ENCODE assay signal across 12 mouse cellular contexts in the genomic region with DNA sequence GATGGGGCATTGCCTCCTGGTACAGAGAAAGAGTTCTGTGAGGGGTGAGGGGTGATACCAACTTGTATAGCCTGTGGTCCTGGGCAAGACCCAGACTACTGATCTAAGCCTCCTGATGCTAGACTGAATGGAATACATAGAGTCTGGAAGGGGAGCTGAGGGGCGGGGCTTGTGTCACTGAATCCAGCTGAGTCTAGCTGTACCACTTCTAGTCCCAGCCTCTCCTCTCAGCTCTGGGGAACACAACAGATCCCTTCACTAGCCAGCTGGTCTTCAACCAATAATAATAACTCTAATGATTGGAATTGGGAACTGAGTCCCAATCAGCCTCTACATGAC. TPM values are rescaled to one million over a fixed set of nuclear protein-coding genes. Genes with fewer than 3 reads are reported as not detected.
A peak's percentile ranks its signal among the peaks of the same experiment; 100 is the strongest.
DNase-seq lines count a peak whose midpoint lies in the region; ATAC-seq and TF ChIP-seq lines count a peak whose summit lies in the region.
"Had no signal": no experiment of that assay in that cellular context is flagged by ENCODE, and none has a peak within 500 bp of the region (broad histone marks: within the 10 kb centered on the region; RNA-seq: fewer than 3 reads in every experiment).

No protein-coding gene starts in this region.

- no peaks in the 10 kb centered on the region for H3K9me3 ChIP-seq in heart, embryonic 12.5 days (replicated peaks)
- H3K9me3 ChIP-seq in E14TG2a.4 (ENCODE audit: low read length), result no peaks in the 10 kb centered on the region
- no peaks in the 10 kb centered on the region for H3K9me3 ChIP-seq in hindbrain, embryonic 11.5 days (ENCODE audit: control insufficient read depth, low read length)
- H3K9me3 ChIP-seq in midbrain, embryonic 10.5 days (replicated peaks), result no peaks in the 10 kb centered on the region

- TF ChIP-seq POLR2A in thymus, adult 2 months (IDR thresholded peaks at IDR 0.05; ENCODE audit: control insufficient read depth, extremely low read depth, insufficient read depth, low read length, poor library complexity), result no peak

- 0 out of 2 replicates have a peak overlapping the region, but pooled peaks have one; percentile 62 for H3K9ac ChIP-seq in heart, embryonic 12.5 days
- H3K9ac ChIP-seq in hindbrain, embryonic 11.5 days (ENCODE audit: low read depth, low read length), result no peak overlapping the region

- no peak for TF ChIP-seq CTCF in E14TG2a.4 (conservative IDR thresholded peaks at IDR 0.05; ENCODE audit: low read length)
- no peak for TF ChIP-seq CTCF in thymus, adult 2 months (IDR thresholded peaks at IDR 0.05; ENCODE audit: borderline replicate concordance, control insufficient read depth, extremely low read depth, insufficient read depth, low read length, poor library complexity)

- no peak for ATAC-seq in heart, embryonic 12.5 days (ENCODE audit: insufficient number of reproducible peaks, low FRiP score)
- no peak for ATAC-seq in hindbrain, embryonic 11.5 days (ENCODE audit: low FRiP score)

- DNase-seq in heart, postnatal 25 days (ENCODE audit: low spot score), result no peak
- DNase-seq in hindbrain, embryonic 11.5 days (ENCODE audit: low spot score), result no peak
- DNase-seq in midbrain, embryonic 10.5 days (ENCODE audit: low spot score), result no peak
- DNase-seq in thymus, adult 2 months, result no peak
- no peak for DNase-seq in urinary bladder, postnatal 25 days (ENCODE audit: low spot score)
- no peak for DNase-seq in kidney, adult 9 months

- peak overlapping the region; percentile 94 for H3K4me2 ChIP-seq in heart, embryonic 12.5 days
- peak overlapping the region; percentile 96; the same call in 1 of the 2 replicates for H3K4me2 ChIP-seq in hindbrain, embryonic 11.5 days (replicated peaks; ENCODE audit: low read depth, low read length)

- no peaks in the 10 kb centered on the region for H3K36me3 ChIP-seq in heart, embryonic 12.5 days
- no peaks in the 10 kb centered on the region for H3K36me3 ChIP-seq in E14TG2a.4 (ENCODE audit: insufficient read depth, low read length)
- no peaks in the 10 kb centered on the region for H3K36me3 ChIP-seq in hindbrain, embryonic 11.5 days (ENCODE audit: control insufficient read depth, insufficient read depth, low read length)
- H3K36me3 ChIP-seq in midbrain, embryonic 10.5 days, result peaks cover 5% of the 10 kb centered on the region; the same call in 1 of the 2 replicates
- H3K36me3 ChIP-seq in thymus, adult 2 months (ENCODE audit: control insufficient read depth, insufficient read depth, low read length), result no peaks in the 10 kb centered on the region

- H3K27me3 ChIP-seq in heart, embryonic 12.5 days (replicated peaks), result peaks cover 53% of the 10 kb centered on the region
- H3K27me3 ChIP-seq in E14TG2a.4 (ENCODE audit: insufficient read depth, low read length), result peaks cover 33% of the 10 kb centered on the region
- peaks cover 23% of the 10 kb centered on the region for H3K27me3 ChIP-seq in hindbrain, embryonic 11.5 days (ENCODE audit: control insufficient read depth, insufficient read depth, low read length)
- peaks cover 46% of the 10 kb centered on the region for H3K27me3 ChIP-seq in midbrain, embryonic 10.5 days (ENCODE audit: low read depth, poor library complexity, severe bottlenecking)
- peaks cover 15% of the 10 kb centered on the region; the same call in 1 of the 2 replicates for H3K27me3 ChIP-seq in thymus, adult 2 months (ENCODE audit: control insufficient read depth, insufficient read depth, low read length)

- H3K4me1 ChIP-seq in heart, embryonic 12.5 days (replicated peaks), result peaks cover 21% of the 10 kb centered on the region
- peaks cover 52% of the 10 kb centered on the region for H3K4me1 ChIP-seq in E14TG2a.4 (replicated peaks; ENCODE audit: low read depth, low read length)
- peaks cover 15% of the 10 kb centered on the region; the same call in 1 of the 2 replicates for H3K4me1 ChIP-seq in hindbrain, embryonic 11.5 days (replicated peaks; ENCODE audit: control insufficient read depth, insufficient read depth, low read length)
- peaks cover 46% of the 10 kb centered on the region for H3K4me1 ChIP-seq in midbrain, embryonic 10.5 days
- H3K4me1 ChIP-seq in thymus, adult 2 months (replicated peaks; ENCODE audit: control insufficient read depth, insufficient read depth, low read length), result peaks cover 4% of the 10 kb centered on the region

- WGBS in heart, embryonic 12.5 days, result 89% methylated on average over 1 of the region's 1 CpGs
- WGBS in hindbrain, embryonic 11.5 days, result 64% methylated on average over 1 of the region's 1 CpGs
- WGBS in midbrain, embryonic 10.5 days, result 89% methylated on average over 1 of the region's 1 CpGs
- 88% methylated on average over 1 of the region's 1 CpGs for WGBS in thymus, adult 2 months

- intact Hi-C loops in heart, postnatal 25 days (cut with DNase I), result loop anchor here (5.0 kb wide), 1 partner anchor 33 kb away; a partner anchor contains a TSS

- H3K27ac ChIP-seq in heart, embryonic 12.5 days (ENCODE audit: poor library complexity, severe bottlenecking), result no peak overlapping the region
- H3K27ac ChIP-seq in hindbrain, embryonic 11.5 days (ENCODE audit: low read depth, low read length), result no peak overlapping the region
- peak overlapping the region; percentile 83; the same call in 1 of the 2 replicates for H3K27ac ChIP-seq in midbrain, embryonic 10.5 days (replicated peaks)
- no peak overlapping the region for H3K27ac ChIP-seq in thymus, adult 2 months (ENCODE audit: control insufficient read depth, insufficient read depth, low read length)

- peak overlapping the region; percentile 59 for H3K4me3 ChIP-seq in heart, embryonic 12.5 days
- peak overlapping the region; percentile 91 for H3K4me3 ChIP-seq in E14TG2a.4 (replicated peaks; ENCODE audit: low read length)
- H3K4me3 ChIP-seq in hindbrain, embryonic 11.5 days (ENCODE audit: low read depth, low read length), result no peak overlapping the region; the same call in 1 of the 2 replicates
- H3K4me3 ChIP-seq in midbrain, embryonic 10.5 days, result peak overlapping the region; percentile 76
- H3K4me3 ChIP-seq in thymus, adult 2 months (ENCODE audit: control insufficient read depth, insufficient read depth, low read length), result no peak overlapping the region

RNA-seq across cellular contexts. Expression of a gene that starts 0.4 kb away (rescaled TPM):
- polyA plus RNA-seq in heart, embryonic 12.5 days (2016; fragmentation: Nextera tagmentation; extraction: Ambion mirVana), result not detected in 2 replicates
- not detected for total RNA-seq in heart, postnatal 25 days (2021)
- 0.06 and 0.19 TPM in 2 replicates for polyA plus RNA-seq in hindbrain, embryonic 11.5 days (2014; fragmentation: Nextera tagmentation; extraction: Ambion mirVana)
- 0.06 and 0.11 TPM in 2 replicates for polyA plus RNA-seq in midbrain, embryonic 10.5 days (2016; fragmentation: Nextera tagmentation; extraction: Ambion mirVana)
- polyA plus RNA-seq in thymus, adult 2 months (2012; rRNA removed), result 0.05 TPM in 1 of 2 replicates, not detected in the other
- polyA plus RNA-seq: erythroblast, embryonic 14.5 days had no signal

RNA-seq across cellular contexts. Expression of a gene that starts 23.4 kb away (rescaled TPM):
- polyA plus RNA-seq in heart, embryonic 12.5 days (2016; fragmentation: Nextera tagmentation; extraction: Ambion mirVana), result 2.7 and 3.0 TPM in 2 replicates
- 1 to 10 TPM; 2.2 to 2.4 TPM for total RNA-seq in heart, postnatal 25 days (2021)
- 11.7 and 12.4 TPM in 2 replicates for polyA plus RNA-seq in hindbrain, embryonic 11.5 days (2014; fragmentation: Nextera tagmentation; extraction: Ambion mirVana)
- polyA plus RNA-seq in midbrain, embryonic 10.5 days (2016; fragmentation: Nextera tagmentation; extraction: Ambion mirVana), result 18.5 and 20.1 TPM in 2 replicates
- polyA plus RNA-seq in thymus, adult 2 months (2012; rRNA removed), result 1.2 TPM in 2 replicates
- polyA plus RNA-seq: erythroblast, embryonic 14.5 days had no signal

RNA-seq across cellular contexts. Expression of a gene that starts 27.1 kb away (rescaled TPM):
- polyA plus RNA-seq in heart, embryonic 12.5 days (2016; fragmentation: Nextera tagmentation; extraction: Ambion mirVana), result not detected in 2 replicates
- total RNA-seq in heart, postnatal 25 days (2021), result not detected
- not detected in 2 replicates for polyA plus RNA-seq in hindbrain, embryonic 11.5 days (2014; fragmentation: Nextera tagmentation; extraction: Ambion mirVana)
- polyA plus RNA-seq in midbrain, embryonic 10.5 days (2016; fragmentation: Nextera tagmentation; extraction: Ambion mirVana), result not detected in 2 replicates
- polyA plus RNA-seq in thymus, adult 2 months (2012; rRNA removed), result not detected in 2 replicates
- total RNA-seq: layer of hippocampus, postnatal 10 days had no signal
- polyA plus RNA-seq: C2C12; erythroblast, embryonic 14.5 days; urinary bladder, adult 2 months had no signal

RNA-seq across cellular contexts. Expression of a gene that starts 31.3 kb away (rescaled TPM):
- polyA plus RNA-seq in heart, embryonic 12.5 days (2016; fragmentation: Nextera tagmentation; extraction: Ambion mirVana), result not detected in 2 replicates
- total RNA-seq in heart, postnatal 25 days (2021), result not detected
- not detected in 2 replicates for polyA plus RNA-seq in hindbrain, embryonic 11.5 days (2014; fragmentation: Nextera tagmentation; extraction: Ambion mirVana)
- not detected in 2 replicates for polyA plus RNA-seq in midbrain, embryonic 10.5 days (2016; fragmentation: Nextera tagmentation; extraction: Ambion mirVana)
- 0.18 and 0.23 TPM in 2 replicates for polyA plus RNA-seq in thymus, adult 2 months (2012; rRNA removed)
- polyA plus RNA-seq: C2C12; erythroblast, embryonic 14.5 days; urinary bladder, adult 2 months had no signal

RNA-seq across cellular contexts. Expression of a gene that starts 50.1 kb away (rescaled TPM):
- polyA plus RNA-seq in heart, embryonic 12.5 days (2016; fragmentation: Nextera tagmentation; extraction: Ambion mirVana), result 0.23 and 1.0 TPM in 2 replicates
- total RNA-seq in heart, postnatal 25 days (2021), result not detected
- polyA plus RNA-seq in hindbrain, embryonic 11.5 days (2014; fragmentation: Nextera tagmentation; extraction: Ambion mirVana), result 1.1 and 1.6 TPM in 2 replicates
- 0.89 and 1.1 TPM in 2 replicates for polyA plus RNA-seq in midbrain, embryonic 10.5 days (2016; fragmentation: Nextera tagmentation; extraction: Ambion mirVana)
- polyA plus RNA-seq in thymus, adult 2 months (2012; rRNA removed), result 2.9 and 4.0 TPM in 2 replicates
- polyA plus RNA-seq: C2C12; erythroblast, embryonic 14.5 days; urinary bladder, adult 2 months had no signal

Comparison
In these comparisons a context has a peak if more than half of its experiments do, and no peak if none do; other contexts are left out.
1. H3K4me3 ChIP-seq: peak in heart, embryonic 12.5 days (single experiment), E14TG2a.4 (single experiment) and midbrain, embryonic 10.5 days (single experiment); none in hindbrain, embryonic 11.5 days (single experiment) and thymus, adult 2 months (single experiment).